Mouse (Mus musculus) testis, adult 2 months (tissue): ENCODE measurements around the gene Ubox5. TPM values are rescaled to one million over a fixed set of nuclear protein-coding genes. Genes with fewer than 3 reads are reported as not detected.

Experiments
- H3K27ac ChIP-seq: fragments of 200-500 bp; 2 replicates; pipeline ENCODE4 v1.5.1; 2012; ENCODE audit warnings: low read depth, low read length; ENCODE audit not compliant: control insufficient read depth, insufficient read depth
- H3K27me3 ChIP-seq: fragments of 200-500 bp; 2 replicates; pipeline ENCODE4 v1.6.1; 2012; ENCODE audit warnings: mild to moderate bottlenecking, low read length, moderate library complexity; ENCODE audit not compliant: control insufficient read depth, insufficient read depth
- H3K36me3 ChIP-seq: fragments of 200-500 bp; 2 replicates; pipeline ENCODE4 v1.6.1; 2012; ENCODE audit warnings: mild to moderate bottlenecking, low read length; ENCODE audit not compliant: control insufficient read depth, insufficient read depth
- H3K4me1 ChIP-seq: fragments of 200-500 bp; 2 replicates; pipeline ENCODE4 v1.6.1; 2012; ENCODE audit warnings: low read length; ENCODE audit not compliant: control insufficient read depth, insufficient read depth
- H3K4me3 ChIP-seq: fragments of 200-500 bp; 2 replicates; pipeline ENCODE4 v1.5.1; 2012; ENCODE audit warnings: low read depth, mild to moderate bottlenecking, low read length, moderate library complexity, mixed read lengths; ENCODE audit not compliant: control insufficient read depth
- CTCF ChIP-seq: fragments of 200-500 bp; IDR thresholded peaks from 2 replicates; pipeline ENCODE4 v1.5.1; 2012; ENCODE audit warnings: low read depth, mild to moderate bottlenecking, inconsistent platforms, low read length, moderate library complexity; ENCODE audit not compliant: control insufficient read depth, insufficient read depth, insufficient replicate concordance
- POLR2A ChIP-seq: fragments of 200-500 bp; IDR thresholded peaks from 2 replicates; pipeline ENCODE4 v1.6.1; 2012; ENCODE audit warnings: low read depth, mild to moderate bottlenecking, inconsistent platforms, low read length, moderate library complexity; ENCODE audit not compliant: control insufficient read depth
- polyA plus RNA-seq: library from polyadenylated mRNA; depleted of rRNA; stranded (reverse); fragments of >200 nt; gene quantifications from 2 replicates; pipeline ENCODE4 v1.2.3, GENCODE M21; 2012

Gene Ubox5
- polyA plus RNA-seq, 1 experiment: 7.7 TPM

DNA sequence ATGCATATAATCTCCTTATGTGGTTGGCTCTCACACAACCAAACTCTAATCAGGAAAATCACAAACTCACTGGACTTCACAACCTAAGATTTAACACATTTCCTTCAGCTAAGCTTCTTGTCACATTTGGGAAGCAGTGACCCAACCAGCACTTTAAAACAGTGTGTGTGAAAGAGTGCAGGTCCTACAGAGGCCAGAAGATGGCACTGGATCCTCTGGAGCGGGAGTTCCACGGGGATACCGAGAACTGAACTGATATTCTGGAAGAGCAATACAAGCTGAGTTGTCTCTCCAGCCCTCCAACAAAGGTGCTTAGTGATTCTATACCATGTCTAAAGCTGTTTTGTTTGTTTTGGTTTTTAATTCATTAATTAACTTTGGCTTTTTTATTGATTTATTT is 16.7 kb downstream of the Ubox5 start:
- TF ChIP-seq CTCF: no peak
- no peak for TF ChIP-seq POLR2A
- Histone ChIP-seq H3K27me3 (no peaks in the 10 kb centered on the region), H3K4me1 (no peaks in the 10 kb centered on the region), H3K27ac (no peak overlapping the region), H3K36me3 (peaks cover 5% of the 10 kb centered on the region), H3K4me3 (no peak overlapping the region)

DNA sequence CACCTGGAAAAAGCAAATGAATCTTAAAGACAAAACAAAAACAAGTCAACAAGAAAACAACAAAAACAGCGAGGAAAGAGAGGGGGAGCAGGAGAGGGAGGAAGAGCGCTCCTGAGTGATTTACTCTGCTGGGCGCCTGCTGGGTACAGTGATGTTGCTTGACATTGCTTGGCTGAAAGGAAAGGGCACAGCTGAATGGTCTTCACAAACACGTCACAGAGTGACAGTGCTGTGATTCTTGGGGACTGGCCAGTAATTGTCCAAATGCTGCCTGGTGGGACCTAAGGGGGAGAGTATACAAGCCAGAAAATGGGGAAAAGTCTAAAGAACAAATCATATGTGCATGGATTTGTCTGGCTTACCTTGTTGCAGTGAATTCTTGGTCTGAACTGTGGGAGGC is 27.6 kb downstream of the Ubox5 start:
- TF ChIP-seq CTCF (no peak), POLR2A (no peak)
- Histone ChIP-seq H3K4me1 (no peaks in the 10 kb centered on the region), H3K27ac (no peak overlapping the region), H3K4me3 (no peak overlapping the region), H3K27me3 (no peaks in the 10 kb centered on the region), H3K36me3 (peaks cover 9% of the 10 kb centered on the region)

DNA sequence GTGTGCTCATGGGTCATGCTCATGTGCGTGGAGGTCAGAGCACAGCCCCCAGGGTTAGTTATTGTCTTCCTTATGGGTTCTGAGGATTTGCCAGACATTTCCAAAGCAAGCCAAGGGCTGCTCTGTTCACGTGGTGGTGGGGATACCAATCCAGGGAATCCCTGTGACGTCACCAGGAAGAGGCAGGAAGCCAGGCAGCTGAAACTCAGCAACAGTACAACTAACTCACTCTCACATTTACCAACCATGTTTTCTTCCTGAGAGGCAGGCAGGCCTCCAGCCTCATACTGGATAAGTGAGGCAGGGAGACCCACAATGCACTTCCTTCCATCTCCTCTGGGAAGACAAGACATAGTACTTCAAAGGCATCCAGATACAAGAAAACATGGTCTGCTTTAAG is 31.4 kb downstream of the Ubox5 start:
- Histone ChIP-seq H3K27ac (no peak overlapping the region), H3K27me3 (no peaks in the 10 kb centered on the region), H3K4me3 (no peak overlapping the region), H3K4me1 (no peaks in the 10 kb centered on the region; the same call in 1 of the 2 replicates), H3K36me3 (peaks cover 6% of the 10 kb centered on the region)
- TF ChIP-seq POLR2A (no peak), CTCF (no peak)

DNA sequence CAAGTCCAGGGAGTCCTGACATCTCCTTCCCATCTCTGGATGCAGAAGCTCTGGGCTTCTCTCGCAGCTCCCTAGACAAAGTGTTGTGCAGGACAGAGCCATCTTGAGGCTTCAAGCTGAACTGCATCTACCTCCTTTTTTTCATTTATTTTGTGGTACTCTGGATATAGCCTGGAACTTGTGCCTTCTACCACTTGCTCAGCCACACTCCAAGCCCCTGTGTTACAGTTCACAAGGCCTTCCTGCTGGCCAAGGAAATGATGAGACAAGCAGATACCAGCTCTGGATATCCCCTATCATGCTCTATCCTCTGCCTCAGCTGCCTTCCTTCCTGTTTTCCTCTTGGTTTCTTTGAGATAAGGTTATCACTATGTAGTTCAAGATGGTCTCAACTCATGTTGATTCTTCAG is 32.2 kb downstream of the Ubox5 start:
- Histone ChIP-seq H3K36me3 (peaks cover 6% of the 10 kb centered on the region), H3K27me3 (no peaks in the 10 kb centered on the region), H3K27ac (no peak overlapping the region), H3K4me1 (no peaks in the 10 kb centered on the region; the same call in 1 of the 2 replicates), H3K4me3 (no peak overlapping the region)
- TF ChIP-seq POLR2A (no peak), CTCF (peak; percentile 9; the same call in 1 of the 2 replicates)

DNA sequence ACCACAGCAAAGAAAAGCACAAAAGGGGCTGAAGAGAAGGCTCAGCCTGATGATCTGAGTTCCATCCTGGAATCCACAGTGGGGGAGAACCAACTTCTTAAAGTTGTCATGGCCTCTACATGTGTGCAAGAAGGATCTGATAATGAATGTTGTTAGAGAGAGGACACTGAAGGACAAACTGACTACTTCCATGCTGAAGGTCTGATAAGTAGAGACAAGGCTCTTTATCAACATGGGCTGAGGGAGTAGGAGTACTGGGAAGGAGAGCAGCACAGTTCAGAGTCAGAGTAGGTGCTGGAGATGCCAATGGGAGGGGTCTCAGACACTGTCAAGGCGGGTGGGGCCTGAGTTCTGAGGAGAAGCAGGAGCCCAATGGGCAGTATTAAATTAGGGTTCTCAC is 34.2 kb downstream of the Ubox5 start:
- no peak for TF ChIP-seq CTCF
- no peak for TF ChIP-seq POLR2A
- peaks cover 6% of the 10 kb centered on the region for H3K36me3 ChIP-seq
- no peak overlapping the region for H3K4me3 ChIP-seq
- H3K27me3 ChIP-seq: no peaks in the 10 kb centered on the region
- H3K27ac ChIP-seq: no peak overlapping the region
- H3K4me1 ChIP-seq: no peaks in the 10 kb centered on the region; the same call in 1 of the 2 replicates

DNA sequence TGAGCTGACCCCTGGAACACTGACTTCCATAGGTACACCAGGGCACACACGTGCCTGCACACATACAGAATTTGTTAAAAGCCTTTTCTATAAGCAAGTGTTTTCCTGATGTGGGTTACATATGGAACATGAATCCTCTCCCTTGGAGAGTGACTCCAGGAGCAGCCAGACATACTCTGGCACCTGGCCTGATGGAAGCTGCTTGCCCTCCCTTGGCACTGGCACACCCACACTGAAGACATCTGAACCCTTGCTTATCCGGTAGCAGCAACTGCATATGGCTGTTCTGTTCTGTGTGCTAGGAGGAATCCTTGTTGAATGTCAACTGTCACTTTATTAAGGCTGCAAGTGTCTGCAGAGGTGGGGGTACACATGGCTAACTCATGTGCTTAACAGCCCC is 38.8 kb downstream of the Ubox5 start:
- Histone ChIP-seq H3K4me1 (no peaks in the 10 kb centered on the region; the same call in none of the 2 replicates), H3K36me3 (no peaks in the 10 kb centered on the region; the same call in 1 of the 2 replicates), H3K27ac (no peak overlapping the region), H3K4me3 (peak overlapping the region; percentile 79), H3K27me3 (no peaks in the 10 kb centered on the region)
- TF ChIP-seq CTCF: no peak
- TF ChIP-seq POLR2A: no peak

DNA sequence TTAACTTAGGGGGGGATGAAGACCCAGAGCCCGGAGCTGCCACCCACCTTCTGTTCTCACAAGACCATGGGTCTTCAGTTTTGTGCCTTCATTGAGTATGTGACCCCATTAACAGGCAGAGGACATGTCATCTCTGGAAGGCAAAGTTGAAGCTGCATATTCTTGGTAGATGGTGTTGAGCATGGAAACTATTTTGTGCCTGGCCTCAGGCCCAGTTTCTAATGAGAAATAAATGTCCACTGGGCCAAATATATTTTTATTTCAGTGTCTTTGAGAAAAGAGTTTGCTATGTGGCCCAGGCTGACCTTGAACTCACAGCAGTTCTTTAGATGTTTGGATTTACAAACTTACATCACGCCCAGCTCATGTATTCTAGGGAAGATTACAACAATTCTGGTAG is 40.1 kb downstream of the Ubox5 start:
- Histone ChIP-seq H3K27ac (peak overlapping the region; percentile 81), H3K4me3 (peak overlapping the region; percentile 79), H3K4me1 (no peaks in the 10 kb centered on the region; the same call in none of the 2 replicates), H3K36me3 (no peaks in the 10 kb centered on the region; the same call in 1 of the 2 replicates), H3K27me3 (no peaks in the 10 kb centered on the region)
- TF ChIP-seq CTCF (no peak), POLR2A (no peak)
